Mouse (Mus musculus): ENCODE measurements around the gene Col9a1.

Gene Col9a1

GRCm38 (mm10) chr1:24177224-24177851 lies at the start of gene Col9a1:
Col9a1 (plus strand) TSS chr1:24177610.
- DNase-seq (ENCODE audit: low read depth, low spot score) = no peak

GRCm38 (mm10) chr1:24127866-24128265 lies 49.5 kb upstream of the Col9a1 start:
- no peak for DNase-seq (ENCODE audit: low read depth, low spot score)

- DNase-seq (ENCODE audit: low read depth, low spot score) = no peak
Observed at GRCm38 (mm10) chr1:24133853-24134252, 43.6 kb upstream of the Col9a1 start.

- peak; percentile 16 for DNase-seq (ENCODE audit: low read depth, low spot score)
Observed at GRCm38 (mm10) chr1:24134792-24135191, 42.6 kb upstream of the Col9a1 start.

- peak; percentile 46 for DNase-seq (ENCODE audit: low read depth, low spot score)
Observed at GRCm38 (mm10) chr1:24137133-24137532, 40.3 kb upstream of the Col9a1 start.

GRCm38 (mm10) chr1:24140555-24140954 lies 36.9 kb upstream of the Col9a1 start:
- no peak for DNase-seq (ENCODE audit: low read depth, low spot score)

GRCm38 (mm10) chr1:24143504-24143903 lies 33.9 kb upstream of the Col9a1 start:
- DNase-seq (ENCODE audit: low read depth, low spot score) = no peak

- no peak for DNase-seq (ENCODE audit: low read depth, low spot score)
Observed at GRCm38 (mm10) chr1:24157751-24158150, 19.7 kb upstream of the Col9a1 start.

- no peak for DNase-seq (ENCODE audit: low read depth, low spot score)
Observed at GRCm38 (mm10) chr1:24169410-24169809, 8.0 kb upstream of the Col9a1 start.

- peak; percentile 25 for DNase-seq (ENCODE audit: low read depth, low spot score)
Observed at GRCm38 (mm10) chr1:24171205-24171866, 6.1 kb upstream of the Col9a1 start.

GRCm38 (mm10) chr1:24171898-24172297 lies 5.5 kb upstream of the Col9a1 start:
- no peak for DNase-seq (ENCODE audit: low read depth, low spot score)

GRCm38 (mm10) chr1:24172656-24173055 lies 4.8 kb upstream of the Col9a1 start:
- no peak for DNase-seq (ENCODE audit: low read depth, low spot score)

GRCm38 (mm10) chr1:24175761-24176160 lies 1.6 kb upstream of the Col9a1 start:
- no peak for DNase-seq (ENCODE audit: low read depth, low spot score)

GRCm38 (mm10) chr1:24179856-24180255 lies 2.4 kb downstream of the Col9a1 start:
- DNase-seq (ENCODE audit: low read depth, low spot score) = no peak

GRCm38 (mm10) chr1:24184981-24185380 lies 7.6 kb downstream of the Col9a1 start:
- no peak for DNase-seq (ENCODE audit: low read depth, low spot score)

- no peak for DNase-seq (ENCODE audit: low read depth, low spot score)
Observed at GRCm38 (mm10) chr1:24186964-24187363, 9.6 kb downstream of the Col9a1 start.

- no peak for DNase-seq (ENCODE audit: low read depth, low spot score)
Observed at GRCm38 (mm10) chr1:24191668-24192067, 14.3 kb downstream of the Col9a1 start.

- no peak for DNase-seq (ENCODE audit: low read depth, low spot score)
Observed at GRCm38 (mm10) chr1:24194111-24194510, 16.7 kb downstream of the Col9a1 start.

GRCm38 (mm10) chr1:24195070-24195840 lies 17.8 kb downstream of the Col9a1 start:
- DNase-seq (ENCODE audit: low read depth, low spot score) = no peak

- DNase-seq (ENCODE audit: low read depth, low spot score) = no peak
Observed at GRCm38 (mm10) chr1:24195951-24196517, 18.6 kb downstream of the Col9a1 start.

- DNase-seq (ENCODE audit: low read depth, low spot score) = no peak
Observed at GRCm38 (mm10) chr1:24211621-24212385, 34.4 kb downstream of the Col9a1 start.

GRCm38 (mm10) chr1:24219041-24219440 lies 41.6 kb downstream of the Col9a1 start:
- DNase-seq (ENCODE audit: low read depth, low spot score) = no peak
